Mouse (Mus musculus): ENCODE results near the gene Pld5. TPM values are rescaled to one million over a fixed set of nuclear protein-coding genes. Genes with fewer than 3 reads are reported as not detected.

Pld5 gene
- polyA plus RNA-seq, 1 experiment from 2014 or later, result 0.80 TPM

GRCm38 (mm10) chr1:176125771-176126170, 149.3 kb downstream of the Pld5 start:
- WGBS, result 74% methylated on average over 2 of the region's 2 CpGs
- Histone ChIP-seq H3K9me3 (replicated peaks) (no peaks in the 10 kb centered on the region), H3K27ac (no peak overlapping the region), H3K36me3 (ENCODE audit: poor library complexity, severe bottlenecking) (no peaks in the 10 kb centered on the region), H3K4me2 (no peak overlapping the region), H3K9ac (no peak overlapping the region), H3K4me3 (no peak overlapping the region), H3K4me1 (no peaks in the 10 kb centered on the region), H3K27me3 (no peaks in the 10 kb centered on the region)
- no peak for ATAC-seq

- Histone ChIP-seq H3K9ac (no peak overlapping the region), H3K4me2 (no peak overlapping the region), H3K27ac (no peak overlapping the region), H3K27me3 (no peaks in the 10 kb centered on the region), H3K4me1 (no peaks in the 10 kb centered on the region), H3K4me3 (no peak overlapping the region), H3K9me3 (replicated peaks) (no peaks in the 10 kb centered on the region), H3K36me3 (ENCODE audit: poor library complexity, severe bottlenecking) (no peaks in the 10 kb centered on the region)
- 86% methylated on average over 8 of the region's 8 CpGs for WGBS
- no peak for ATAC-seq
These were observed 150.7 kb downstream of the Pld5 start for GRCm38 (mm10) chr1:176124441-176124840.

- no peaks in the 10 kb centered on the region for H3K4me1 ChIP-seq
- no peaks in the 10 kb centered on the region for H3K36me3 ChIP-seq (ENCODE audit: poor library complexity, severe bottlenecking)
- no peak overlapping the region for H3K27ac ChIP-seq
- no peak overlapping the region for H3K9ac ChIP-seq
- no peak for ATAC-seq
- H3K4me2 ChIP-seq, result no peak overlapping the region
- H3K9me3 ChIP-seq (replicated peaks), result no peaks in the 10 kb centered on the region
- H3K27me3 ChIP-seq, result no peaks in the 10 kb centered on the region
- 78% methylated on average over 2 of the region's 2 CpGs for WGBS
- H3K4me3 ChIP-seq, result no peak overlapping the region
These were observed 151.3 kb downstream of the Pld5 start for GRCm38 (mm10) chr1:176123781-176124180.

GRCm38 (mm10) chr1:176115604-176116003, 159.5 kb downstream of the Pld5 start:
- no peak for ATAC-seq
- H3K9me3 ChIP-seq (replicated peaks), result no peaks in the 10 kb centered on the region
- H3K27ac ChIP-seq, result no peak overlapping the region
- H3K4me3 ChIP-seq, result no peak overlapping the region
- no peak overlapping the region for H3K9ac ChIP-seq
- no peaks in the 10 kb centered on the region for H3K4me1 ChIP-seq
- H3K36me3 ChIP-seq (ENCODE audit: poor library complexity, severe bottlenecking), result no peaks in the 10 kb centered on the region
- H3K4me2 ChIP-seq, result no peak overlapping the region
- H3K27me3 ChIP-seq, result no peaks in the 10 kb centered on the region
- 90% methylated on average over 4 of the region's 4 CpGs for WGBS

DNA sequence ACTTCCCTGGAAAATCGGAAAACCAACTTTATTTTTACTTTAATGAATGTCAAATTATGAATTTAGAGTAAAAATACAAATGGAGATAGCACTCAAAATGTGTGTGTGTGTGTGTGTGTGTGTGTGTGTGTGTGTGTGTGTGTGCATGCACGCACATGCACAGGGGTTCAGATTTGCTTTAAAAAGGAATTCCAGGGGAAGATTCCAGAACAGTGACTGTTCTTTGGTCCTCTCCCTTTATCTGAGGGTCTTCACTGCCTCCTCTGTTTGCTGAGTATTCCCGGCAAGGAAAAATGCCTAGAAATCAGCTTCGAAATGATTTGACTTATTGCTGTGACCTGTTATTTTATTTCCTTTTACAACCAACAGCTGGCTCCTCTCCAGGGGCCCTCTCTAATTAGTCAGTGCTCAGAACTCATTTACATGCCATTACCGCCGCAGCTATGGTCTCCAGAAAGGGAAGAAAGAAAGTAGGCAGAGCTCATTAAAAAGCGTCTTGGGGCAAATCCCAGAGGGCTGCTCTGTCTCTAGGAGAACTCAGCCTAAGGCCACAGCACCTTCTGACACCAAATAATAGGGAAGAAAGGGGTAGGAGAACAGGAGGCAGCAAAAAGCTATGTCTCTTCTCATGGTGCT, 176.3 kb downstream of the Pld5 start:
- Histone ChIP-seq H3K4me2 (peak overlapping the region; percentile 28), H3K4me3 (no peak overlapping the region), H3K9me3 (replicated peaks) (no peaks in the 10 kb centered on the region), H3K36me3 (ENCODE audit: poor library complexity, severe bottlenecking) (no peaks in the 10 kb centered on the region), H3K9ac (no peak overlapping the region), H3K27me3 (no peaks in the 10 kb centered on the region), H3K4me1 (peaks cover 13% of the 10 kb centered on the region; the same call in 1 of the 2 replicates), H3K27ac (no peak overlapping the region; the same call in 1 of the 2 replicates)
- 11% methylated on average over 7 of the region's 7 CpGs for WGBS
- ATAC-seq, result peak; percentile 97

DNA sequence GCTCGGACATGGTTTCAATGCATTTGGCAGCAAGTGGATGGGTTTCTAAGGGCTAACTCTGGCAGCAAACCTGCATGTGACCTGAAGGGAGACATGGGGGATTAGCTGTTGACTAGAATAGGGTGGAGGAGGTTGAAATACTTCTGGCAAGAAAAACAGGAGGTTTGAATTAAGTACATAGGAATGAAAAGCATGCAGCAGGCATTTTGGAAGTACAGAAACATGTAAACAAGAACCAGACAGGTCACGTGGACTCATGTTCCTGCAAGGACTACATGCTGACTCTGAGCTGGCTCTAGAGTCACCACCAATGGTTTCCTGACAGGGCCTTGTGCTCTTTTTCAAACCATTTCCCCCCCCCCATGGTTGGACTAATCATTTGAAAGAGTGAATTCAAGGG, 183.0 kb downstream of the Pld5 start:
- H3K27ac ChIP-seq, result no peak overlapping the region
- ATAC-seq, result no peak
- no peak overlapping the region for H3K9ac ChIP-seq
- H3K4me2 ChIP-seq, result no peak overlapping the region
- H3K27me3 ChIP-seq, result no peaks in the 10 kb centered on the region
- 88% methylated on average over 2 of the region's 2 CpGs for WGBS
- H3K36me3 ChIP-seq (ENCODE audit: poor library complexity, severe bottlenecking), result no peaks in the 10 kb centered on the region
- H3K4me1 ChIP-seq, result no peaks in the 10 kb centered on the region
- no peaks in the 10 kb centered on the region for H3K9me3 ChIP-seq (replicated peaks)
- no peak overlapping the region for H3K4me3 ChIP-seq

DNA sequence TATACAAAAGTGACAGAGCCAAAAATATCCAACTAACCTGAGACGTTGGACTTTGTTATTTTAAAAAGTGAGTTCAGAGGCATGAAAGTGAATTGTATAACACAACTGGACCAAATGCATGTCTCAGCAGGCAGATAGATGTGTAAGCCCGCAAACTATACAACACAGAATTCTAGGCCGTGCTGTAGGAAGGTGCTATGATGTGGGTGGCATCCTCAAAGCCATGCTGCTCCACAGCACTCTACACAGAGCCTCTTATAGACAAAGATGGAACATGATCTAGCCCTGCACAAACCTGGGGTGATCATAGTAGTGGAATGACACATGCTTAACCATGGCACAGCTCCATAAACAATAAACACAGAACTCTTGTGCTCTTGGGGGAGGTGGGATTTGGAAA, 185.7 kb downstream of the Pld5 start:
- ATAC-seq, result no peak
- Histone ChIP-seq H3K4me2 (no peak overlapping the region), H3K36me3 (ENCODE audit: poor library complexity, severe bottlenecking) (no peaks in the 10 kb centered on the region), H3K27ac (no peak overlapping the region), H3K27me3 (no peaks in the 10 kb centered on the region), H3K9me3 (replicated peaks) (no peaks in the 10 kb centered on the region), H3K9ac (no peak overlapping the region), H3K4me3 (no peak overlapping the region), H3K4me1 (peaks cover 7% of the 10 kb centered on the region; the same call in 1 of the 2 replicates)
- 93% methylated on average over 3 of the region's 3 CpGs for WGBS

DNA sequence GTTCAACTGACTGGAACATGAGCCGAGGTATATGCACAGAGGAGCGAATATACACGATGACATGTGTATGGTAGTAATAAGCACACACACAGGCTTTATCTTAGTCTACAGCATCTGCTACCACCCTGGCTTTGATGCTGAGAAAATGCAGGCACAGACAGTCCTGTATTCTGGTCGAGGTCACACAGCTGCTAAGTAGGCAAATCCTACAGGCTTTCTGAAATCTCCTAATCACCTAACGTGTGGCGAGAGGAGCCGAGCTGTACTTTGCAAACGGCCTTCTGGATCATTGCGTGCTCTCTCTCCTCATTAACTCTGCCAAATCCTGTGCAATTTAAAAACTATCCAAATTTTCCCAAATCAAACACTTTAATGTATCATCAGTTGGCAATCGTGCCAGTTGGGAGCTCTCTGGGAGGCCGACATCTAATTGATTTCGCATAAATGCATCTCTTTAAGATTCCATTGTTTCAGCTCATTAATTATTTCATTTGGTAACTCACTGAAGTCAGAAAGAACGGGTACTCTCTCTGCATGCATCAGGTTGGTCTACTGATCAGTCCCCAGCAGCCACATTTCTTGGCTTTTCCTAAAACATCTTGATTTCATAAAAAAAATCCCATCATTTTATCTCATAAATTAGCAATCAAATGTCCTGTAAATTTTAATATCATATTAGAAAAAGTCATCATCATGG, 189.0 kb downstream of the Pld5 start:
- WGBS, result 44% methylated on average over 13 of the region's 13 CpGs
- Histone ChIP-seq H3K36me3 (ENCODE audit: poor library complexity, severe bottlenecking) (no peaks in the 10 kb centered on the region), H3K4me2 (no peak overlapping the region), H3K27me3 (no peaks in the 10 kb centered on the region), H3K9me3 (replicated peaks) (no peaks in the 10 kb centered on the region), H3K4me3 (no peak overlapping the region), H3K9ac (no peak overlapping the region), H3K4me1 (peaks cover 7% of the 10 kb centered on the region), H3K27ac (no peak overlapping the region)
- ATAC-seq, result peak; percentile 70

DNA sequence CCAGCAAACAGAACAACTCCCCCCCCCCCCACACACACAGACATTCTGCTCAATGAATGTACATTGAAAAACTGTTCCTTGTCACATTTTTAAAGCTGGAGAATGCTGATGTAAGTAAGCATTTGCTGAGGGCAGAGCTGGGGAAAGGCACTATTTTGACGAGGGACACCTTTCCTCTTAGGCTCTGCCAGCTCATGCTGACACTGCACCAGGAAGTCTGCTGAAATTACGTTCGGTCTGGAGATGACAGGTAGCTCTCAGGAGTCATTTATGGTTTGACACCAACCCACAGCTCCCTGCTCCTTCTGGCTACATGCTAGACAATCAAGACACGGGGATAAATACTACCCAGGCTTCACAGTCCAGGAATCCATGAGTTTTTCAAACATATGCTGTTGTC, 192.8 kb downstream of the Pld5 start:
- no peak for ATAC-seq
- Histone ChIP-seq H3K4me1 (peaks cover 7% of the 10 kb centered on the region), H3K4me2 (no peak overlapping the region), H3K9me3 (replicated peaks) (no peaks in the 10 kb centered on the region), H3K27me3 (no peaks in the 10 kb centered on the region), H3K27ac (no peak overlapping the region), H3K4me3 (no peak overlapping the region), H3K36me3 (ENCODE audit: poor library complexity, severe bottlenecking) (no peaks in the 10 kb centered on the region), H3K9ac (no peak overlapping the region)
- 76% methylated on average over 4 of the region's 4 CpGs for WGBS

GRCm38 (mm10) chr1:176080969-176081368, 194.1 kb downstream of the Pld5 start:
- peaks cover 3% of the 10 kb centered on the region for H3K4me1 ChIP-seq
- H3K36me3 ChIP-seq (ENCODE audit: poor library complexity, severe bottlenecking), result no peaks in the 10 kb centered on the region
- ATAC-seq, result no peak
- no peak overlapping the region for H3K27ac ChIP-seq
- no peak overlapping the region for H3K4me2 ChIP-seq
- H3K4me3 ChIP-seq, result no peak overlapping the region
- no peaks in the 10 kb centered on the region for H3K9me3 ChIP-seq (replicated peaks)
- H3K27me3 ChIP-seq, result no peaks in the 10 kb centered on the region
- 80% methylated on average over 2 of the region's 2 CpGs for WGBS
- H3K9ac ChIP-seq, result no peak overlapping the region

DNA sequence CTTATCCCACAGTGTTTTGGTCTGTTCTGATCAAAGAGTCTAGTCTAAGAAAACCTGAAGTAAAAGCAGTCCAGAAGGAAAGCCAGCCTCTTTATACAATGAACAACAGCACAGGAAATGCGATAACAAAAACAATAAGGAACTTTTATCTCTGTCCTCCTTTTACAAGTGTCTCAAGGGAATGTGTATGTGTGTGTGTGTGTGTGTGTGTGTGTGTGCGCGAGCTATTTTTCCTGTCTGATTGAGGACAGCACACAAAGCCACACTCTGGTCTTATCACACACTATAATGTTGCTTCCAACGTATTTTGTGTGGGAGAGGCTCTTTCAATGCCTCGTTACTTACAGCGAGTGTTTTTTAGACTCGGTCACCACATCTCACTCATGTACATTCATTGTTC, 196.7 kb downstream of the Pld5 start:
- Histone ChIP-seq H3K36me3 (ENCODE audit: poor library complexity, severe bottlenecking) (no peaks in the 10 kb centered on the region), H3K27ac (no peak overlapping the region), H3K9me3 (replicated peaks) (no peaks in the 10 kb centered on the region), H3K9ac (no peak overlapping the region), H3K4me3 (no peak overlapping the region), H3K4me1 (peaks cover 17% of the 10 kb centered on the region), H3K27me3 (no peaks in the 10 kb centered on the region), H3K4me2 (no peak overlapping the region)
- WGBS, result 68% methylated on average over 7 of the region's 7 CpGs
- ATAC-seq, result no peak

GRCm38 (mm10) chr1:176076799-176077198, 198.3 kb downstream of the Pld5 start:
- H3K4me2 ChIP-seq, result no peak overlapping the region
- no peak overlapping the region for H3K4me3 ChIP-seq
- H3K27ac ChIP-seq, result no peak overlapping the region
- H3K9me3 ChIP-seq (replicated peaks), result no peaks in the 10 kb centered on the region
- ATAC-seq, result no peak
- peaks cover 17% of the 10 kb centered on the region for H3K4me1 ChIP-seq
- no peaks in the 10 kb centered on the region for H3K27me3 ChIP-seq
- H3K9ac ChIP-seq, result no peak overlapping the region
- H3K36me3 ChIP-seq (ENCODE audit: poor library complexity, severe bottlenecking), result no peaks in the 10 kb centered on the region

DNA sequence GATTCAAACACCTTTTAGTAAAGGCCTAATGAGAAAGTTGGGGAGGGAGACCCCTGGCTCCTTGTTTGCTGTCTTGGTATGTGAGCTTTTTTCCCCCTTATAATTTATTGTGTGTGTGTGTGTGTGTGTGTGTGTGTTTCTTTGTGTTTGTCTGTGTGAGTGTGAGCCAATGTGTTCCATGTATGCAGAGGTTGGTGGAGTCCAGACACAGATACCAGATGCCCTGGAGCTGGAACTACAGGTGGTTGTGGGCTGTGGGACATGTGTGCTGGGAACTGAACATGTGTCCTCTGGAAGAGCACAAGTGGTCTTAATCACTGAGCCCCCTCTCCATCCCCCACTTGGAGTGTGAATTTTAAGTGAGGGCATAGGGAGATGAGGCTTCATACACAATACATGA, 199.3 kb downstream of the Pld5 start:
- no peak overlapping the region for H3K4me2 ChIP-seq
- ATAC-seq, result peak; percentile 41
- no peak overlapping the region for H3K4me3 ChIP-seq

More for the DNA sequence above, 199.3 kb downstream of the Pld5 start:
- no peaks in the 10 kb centered on the region for H3K9me3 ChIP-seq (replicated peaks)
- no peaks in the 10 kb centered on the region for H3K36me3 ChIP-seq (ENCODE audit: poor library complexity, severe bottlenecking)
- H3K4me1 ChIP-seq, result peaks cover 17% of the 10 kb centered on the region
- H3K27me3 ChIP-seq, result no peaks in the 10 kb centered on the region
- H3K27ac ChIP-seq, result no peak overlapping the region
- H3K9ac ChIP-seq, result no peak overlapping the region

Measured in forebrain, embryonic 13.5 days (tissue).